Mouse (Mus musculus): ENCODE results near the gene Meioc.
A peak's percentile ranks its signal among the peaks of the same experiment; 100 is the strongest.
"Not testable (repeated sequence)": the region's sequence is repeated elsewhere in the genome, so short reads cannot be mapped to it uniquely, and the experiment has no call there.

Meioc gene

DNA sequence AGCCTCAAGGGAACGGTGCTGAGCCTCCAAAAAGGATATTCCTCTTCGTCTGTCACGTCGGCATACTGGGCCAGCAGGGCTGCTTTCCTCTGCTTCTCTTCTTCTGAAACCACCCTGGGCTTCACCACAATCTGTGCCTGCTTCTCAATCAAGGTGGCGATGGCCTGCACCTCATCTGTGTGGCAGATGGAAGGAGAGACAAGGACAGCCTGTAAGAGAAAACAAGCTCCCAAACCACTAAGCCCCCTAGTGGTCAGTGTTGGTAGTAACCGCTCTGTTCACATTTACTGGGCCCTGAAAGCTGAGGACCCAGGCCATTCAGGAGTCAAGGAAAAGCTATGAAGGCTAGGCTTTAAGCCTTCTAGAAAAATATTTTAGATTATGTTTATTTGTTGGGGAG is 26.6 kb downstream of the Meioc start:
- DNase-seq (ENCODE audit: low spot score), result no peak

DNA sequence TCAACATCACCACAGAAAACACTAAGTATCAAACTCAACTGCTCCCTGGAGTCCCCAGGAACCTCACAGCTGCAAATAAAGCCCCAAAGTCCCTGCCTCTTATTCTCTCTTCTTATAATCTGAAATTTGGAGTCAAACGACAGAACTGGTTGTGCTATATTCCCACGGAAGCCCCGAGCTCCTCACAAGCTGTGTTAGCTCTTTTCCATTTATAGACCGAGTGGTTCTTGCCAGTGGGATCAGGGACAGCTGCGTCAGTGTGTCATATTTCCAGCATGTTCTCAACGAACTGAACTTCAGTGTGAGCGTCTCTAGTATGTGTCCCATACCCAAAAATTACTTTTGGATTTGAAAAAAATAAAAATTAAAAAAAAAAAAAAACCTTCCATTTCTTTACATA is 31.8 kb downstream of the Meioc start:
- DNase-seq (ENCODE audit: low spot score), result no peak

DNA sequence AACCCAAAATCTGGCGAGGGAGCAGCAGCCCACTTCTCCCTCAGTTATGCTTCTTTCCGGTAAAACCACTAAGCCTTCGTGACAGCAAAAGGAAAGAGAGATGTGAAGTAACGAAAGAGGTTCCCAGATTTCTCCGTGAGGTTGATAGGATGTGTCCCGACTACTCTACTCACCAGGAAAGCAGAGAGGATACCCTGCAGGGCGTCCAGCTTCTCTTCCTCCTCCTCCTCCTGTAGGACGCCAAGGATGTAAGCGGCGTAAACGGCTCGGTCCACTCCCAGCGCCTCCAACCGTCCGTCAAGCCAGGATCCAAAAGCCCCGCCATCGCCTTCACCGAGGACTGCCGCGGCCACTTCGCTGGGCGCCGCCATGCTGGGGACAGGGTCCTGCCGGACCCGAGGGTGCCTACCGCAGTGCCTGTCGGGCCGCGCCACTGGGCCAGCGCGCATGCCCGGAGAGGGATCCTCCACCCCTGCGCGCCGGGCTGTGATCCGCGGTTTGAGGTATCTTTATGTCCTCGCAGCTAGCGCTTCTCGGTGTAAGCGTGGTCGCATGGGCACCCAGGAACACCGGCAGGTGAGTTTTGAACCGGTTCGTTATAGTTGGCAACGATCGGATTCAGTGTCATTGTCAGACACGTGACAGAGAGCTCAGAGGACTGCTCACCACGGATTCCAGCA is 34.0 kb downstream of the Meioc start, which contains the start of gene Ccdc43:
TSS of gene Ccdc43 (minus strand) at position 445 of the 680 bp plus-strand sequence.
- peak; percentile 49 for DNase-seq (ENCODE audit: low spot score)

DNA sequence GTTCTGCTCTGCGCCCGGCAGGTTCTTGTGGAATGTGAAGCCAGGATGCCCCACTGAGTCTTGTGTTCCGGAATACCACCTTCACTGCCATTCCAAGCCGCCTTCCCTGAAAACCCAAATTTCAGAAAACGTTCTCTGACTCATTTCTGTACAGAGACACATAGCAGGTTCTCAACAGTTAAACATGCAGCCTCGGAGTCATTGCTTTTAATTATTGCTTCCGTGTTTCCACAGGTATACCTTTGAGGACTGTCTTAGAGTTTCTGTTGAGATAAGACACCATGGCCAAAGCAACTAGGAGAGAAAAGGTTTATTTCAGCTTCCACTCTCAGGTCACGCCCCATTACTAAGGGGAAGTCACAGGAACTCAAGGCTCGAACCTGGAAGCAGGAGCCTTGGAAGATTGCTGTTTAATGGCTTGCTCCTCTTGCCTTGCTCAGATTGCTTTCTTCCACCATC is 34.5 kb downstream of the Meioc start:
- no peak for DNase-seq (ENCODE audit: low spot score)

DNA sequence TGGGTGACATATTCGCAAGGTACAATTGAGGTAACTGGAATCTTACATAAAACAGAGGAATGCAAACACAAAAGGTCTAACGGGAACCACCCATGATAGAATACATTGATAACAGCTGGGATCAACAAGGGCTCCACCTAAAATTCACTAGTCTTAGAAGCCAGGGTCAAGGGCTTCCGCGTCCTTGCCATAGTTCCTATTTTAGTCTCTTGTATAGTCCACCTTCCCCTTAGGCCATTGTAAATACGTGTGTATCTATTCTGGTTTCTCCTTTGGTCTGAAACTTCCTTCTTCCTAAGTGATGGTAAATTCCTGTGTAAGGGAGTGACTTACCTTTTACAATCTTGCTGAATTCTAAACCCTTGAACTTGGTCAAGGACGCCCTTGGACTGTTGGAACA is 38.7 kb downstream of the Meioc start:
- not testable (repeated sequence) for DNase-seq (ENCODE audit: low spot score)

DNA sequence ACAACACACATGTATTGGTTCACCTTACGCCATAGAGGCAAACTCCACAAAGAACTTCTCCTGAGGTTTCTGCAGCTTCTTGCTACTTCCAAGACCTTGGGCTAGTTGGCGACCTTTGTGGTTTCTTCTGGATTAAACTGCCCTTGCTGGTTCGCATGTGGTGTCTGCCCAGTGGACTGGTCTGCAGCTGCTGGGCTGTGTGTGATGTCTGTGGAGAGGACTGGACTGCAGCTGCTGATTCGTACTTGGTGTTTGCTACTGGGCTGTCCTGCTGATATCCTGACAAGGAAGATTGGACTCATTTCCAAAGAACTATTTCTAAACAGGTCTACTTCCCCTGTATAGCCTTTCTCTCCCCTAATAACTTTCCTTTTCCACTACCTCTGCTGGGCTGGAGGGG is 48.9 kb downstream of the Meioc start:
- no peak for DNase-seq (ENCODE audit: low spot score)

DNA sequence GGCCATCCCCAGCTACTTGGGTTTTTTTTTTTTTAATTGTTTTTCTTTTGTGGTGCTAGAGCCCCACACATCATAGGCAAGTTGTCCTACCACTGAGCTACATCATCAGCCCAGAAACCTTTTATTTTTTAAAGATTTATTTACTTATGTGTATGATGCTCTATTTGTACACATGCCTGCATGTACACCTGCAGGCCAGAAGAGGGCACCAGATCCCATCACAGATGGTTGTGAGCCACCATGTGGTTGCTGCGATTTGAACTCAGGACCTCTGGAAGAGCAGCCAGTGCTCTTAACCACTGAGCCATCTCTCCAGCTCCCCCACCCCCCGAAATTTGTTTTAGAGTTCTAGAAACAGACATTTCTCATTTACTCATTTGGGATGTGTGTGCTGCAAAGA is 51.1 kb downstream of the Meioc start:
- not testable (repeated sequence) for DNase-seq (ENCODE audit: low spot score)

DNA sequence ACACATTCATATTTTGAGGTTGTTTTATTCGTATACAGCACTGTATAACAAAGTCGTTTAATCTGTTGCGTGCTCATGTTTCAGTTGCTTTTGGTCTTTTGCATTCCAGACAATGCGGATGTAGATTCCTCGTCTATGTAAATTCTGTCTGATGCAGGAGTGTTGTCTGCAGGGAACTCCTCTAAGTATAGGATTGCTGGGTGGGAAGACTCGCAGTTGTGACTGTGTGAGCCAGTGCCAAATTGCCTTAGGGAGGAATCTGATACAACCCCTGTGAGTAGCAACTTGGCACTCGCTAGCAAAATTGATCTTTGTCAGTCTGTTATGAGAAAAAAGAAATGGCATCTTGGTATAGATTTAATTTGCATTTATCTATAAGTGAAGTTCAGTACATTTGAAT is 52.6 kb downstream of the Meioc start:
- no peak for DNase-seq (ENCODE audit: low spot score)

DNA sequence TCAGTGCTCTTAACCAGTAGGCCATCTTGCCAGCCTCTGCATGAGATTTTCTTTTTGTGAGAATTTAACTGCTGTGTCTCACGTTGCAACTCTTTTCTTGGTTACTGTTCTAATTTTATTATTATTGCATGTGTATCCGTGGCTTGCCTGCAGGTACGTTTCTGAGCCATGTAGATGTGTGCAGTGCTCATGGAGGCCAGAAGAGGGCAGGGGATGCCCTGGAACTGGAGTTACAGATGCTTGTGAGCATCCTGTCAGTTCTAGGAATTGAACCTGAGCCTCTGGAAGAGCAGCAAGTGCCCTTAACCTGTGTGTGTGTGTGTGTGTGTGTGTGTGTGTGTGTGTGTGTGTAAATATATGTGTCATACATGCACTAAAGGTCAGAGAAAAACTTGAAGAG is 62.1 kb downstream of the Meioc start:
- DNase-seq (ENCODE audit: low spot score), result no peak

DNA sequence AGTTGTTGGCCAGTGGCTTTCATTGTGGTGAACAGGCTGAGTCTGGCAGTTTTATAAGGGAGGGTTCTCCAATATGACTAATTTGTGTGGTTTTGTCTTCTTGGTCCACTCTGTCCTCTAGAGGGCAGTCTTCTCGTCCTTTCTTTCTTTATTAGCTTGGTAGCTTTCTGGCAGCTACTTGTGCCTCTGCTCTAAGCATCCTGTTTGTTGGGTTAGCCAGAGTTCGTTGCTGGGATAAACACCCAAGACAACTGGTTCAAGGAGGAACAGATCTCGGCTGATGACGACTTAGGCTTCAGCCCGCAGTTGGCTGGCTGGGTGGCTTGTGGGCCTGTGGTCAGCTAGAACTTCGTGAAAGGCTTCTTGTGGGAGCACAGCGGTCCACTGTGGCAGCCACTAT is 65.1 kb downstream of the Meioc start:
- no peak for DNase-seq (ENCODE audit: low spot score)

DNA sequence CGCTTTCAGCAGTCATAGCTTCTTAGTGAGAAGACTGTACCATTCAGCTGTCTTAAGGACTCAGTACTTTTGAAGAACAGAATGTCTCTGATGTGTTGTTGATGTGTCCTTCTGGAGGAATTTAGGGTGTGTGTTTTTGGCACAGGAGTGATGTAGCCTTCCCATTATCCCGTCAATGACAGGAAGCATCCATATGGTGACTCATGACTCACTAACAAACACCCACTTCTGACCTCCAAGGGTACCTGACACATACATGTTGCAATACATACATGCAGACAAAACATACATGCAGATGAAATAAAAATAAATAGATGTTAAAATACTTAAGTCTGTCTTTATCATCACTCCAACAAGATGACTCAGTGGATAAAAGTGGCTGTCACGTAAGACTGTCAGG is 66.3 kb downstream of the Meioc start:
- no peak for DNase-seq (ENCODE audit: low spot score)

DNA sequence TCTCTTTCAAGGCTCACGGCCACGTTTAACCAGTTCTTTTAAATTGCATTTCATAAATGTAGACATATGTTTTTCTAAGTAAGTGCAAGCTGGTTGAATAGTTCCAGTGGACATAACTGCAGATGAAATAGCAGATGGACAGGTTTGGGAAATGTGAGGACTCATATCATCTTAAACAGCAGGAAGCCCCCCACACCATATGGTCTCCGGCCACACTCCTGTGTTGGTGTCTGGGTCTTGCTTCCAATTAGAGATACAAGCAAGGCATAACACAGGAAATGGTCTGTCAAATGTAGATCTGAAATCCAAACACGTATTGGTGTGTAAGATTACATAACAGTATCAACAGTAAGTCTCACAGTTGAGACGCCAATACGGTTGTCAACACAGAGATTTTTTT is 67.8 kb downstream of the Meioc start:
- no peak for DNase-seq (ENCODE audit: low spot score)

Data from urinary bladder, postnatal 10 days (tissue).